Mouse (Mus musculus) layer of hippocampus, adult 2 months (tissue): ENCODE measurements around the gene Ap3s2. TPM values are rescaled to one million over a fixed set of nuclear protein-coding genes. Genes with fewer than 3 reads are reported as not detected.

Source experiments
- DNase-seq, 2 experiments: peaks; one replicate each; pipeline ENCODE4 v3.0.0; 2022; ENCODE audit warnings: low spot score in 2 of 2
- H3K27ac ChIP-seq: fragments of 200-600 bp; 2 replicates; pipeline ENCODE4 v1.8.1; 2022
- H3K4me3 ChIP-seq: fragments of 200-600 bp; 2 replicates; pipeline ENCODE4 v1.8.1; 2022; ENCODE audit warnings: mild to moderate bottlenecking
- CTCF ChIP-seq: fragments of 200-600 bp; conservative IDR thresholded peaks from 2 replicates; pipeline ENCODE4 v1.8.1; 2022; ENCODE audit warnings: antibody characterized with exemption, mild to moderate bottlenecking, moderate library complexity
- microRNA-seq, 2 experiments: library from miRNA; unstranded; fragments of <30 nt; microRNA quantifications; one replicate each; pipeline ENCODE4 v1.2.0; 2021
- total RNA-seq, 2 experiments: library from RNA; stranded (reverse); gene quantifications; 2 replicates each; pipeline ENCODE4 v1.2.3; 2021

The Ap3s2 gene
- total RNA-seq, 2 experiments from 2014 or later: 47.4 to 49.8 TPM

- no peak for TF ChIP-seq CTCF
- no peak overlapping the region for H3K27ac ChIP-seq
- no peak for DNase-seq
- no peak overlapping the region for H3K4me3 ChIP-seq
These were observed 72.7 kb downstream of the Ap3s2 start for GRCm38 (mm10) chr7:79847456-79848451.

GRCm38 (mm10) chr7:79846342-79846741 lies 74.1 kb downstream of the Ap3s2 start:
- DNase-seq: no peak
- no peak overlapping the region for H3K4me3 ChIP-seq
- H3K27ac ChIP-seq: no peak overlapping the region
- TF ChIP-seq CTCF: no peak

- no peak overlapping the region for H3K27ac ChIP-seq
- DNase-seq: no peak
- no peak overlapping the region for H3K4me3 ChIP-seq
- TF ChIP-seq CTCF: no peak
These were observed 76.2 kb downstream of the Ap3s2 start for GRCm38 (mm10) chr7:79844090-79844802.

- Histone ChIP-seq H3K27ac (no peak overlapping the region), H3K4me3 (no peak overlapping the region)
- TF ChIP-seq CTCF: no peak
- no peak for DNase-seq
These were observed 78.3 kb downstream of the Ap3s2 start for GRCm38 (mm10) chr7:79842163-79842562.

GRCm38 (mm10) chr7:79837247-79837646 lies 83.2 kb downstream of the Ap3s2 start:
- no peak for TF ChIP-seq CTCF
- no peak overlapping the region for H3K4me3 ChIP-seq
- no peak for DNase-seq
- H3K27ac ChIP-seq: no peak overlapping the region

GRCm38 (mm10) chr7:79835196-79835595 lies 85.3 kb downstream of the Ap3s2 start:
- DNase-seq: no peak
- Histone ChIP-seq H3K27ac (no peak overlapping the region), H3K4me3 (no peak overlapping the region)
- TF ChIP-seq CTCF: no peak

GRCm38 (mm10) chr7:79832980-79833379 lies 87.5 kb downstream of the Ap3s2 start:
- H3K27ac ChIP-seq: no peak overlapping the region
- no peak for DNase-seq
- TF ChIP-seq CTCF: no peak
- H3K4me3 ChIP-seq: no peak overlapping the region

GRCm38 (mm10) chr7:79831585-79831984 lies 88.9 kb downstream of the Ap3s2 start:
- DNase-seq: no peak
- Histone ChIP-seq H3K4me3 (no peak overlapping the region), H3K27ac (no peak overlapping the region)
- TF ChIP-seq CTCF: no peak

GRCm38 (mm10) chr7:79831145-79831544 lies 89.3 kb downstream of the Ap3s2 start:
- no peak for TF ChIP-seq CTCF
- no peak overlapping the region for H3K27ac ChIP-seq

GRCm38 (mm10) chr7:79828341-79828740 lies 92.1 kb downstream of the Ap3s2 start:
- no peak overlapping the region for H3K4me3 ChIP-seq

More at GRCm38 (mm10) chr7:79831145-79831544, 89.3 kb downstream of the Ap3s2 start:
- no peak for DNase-seq
- H3K4me3 ChIP-seq: no peak overlapping the region

More at GRCm38 (mm10) chr7:79828341-79828740, 92.1 kb downstream of the Ap3s2 start:
- H3K27ac ChIP-seq: no peak overlapping the region
- TF ChIP-seq CTCF: no peak
- no peak for DNase-seq

Small RNA genes lying within 50 kb of the gene (microRNA-seq; reads per million reads assigned to microRNA genes)
- 0 reads per million in 2 experiments for gene Gm24541

Other genes with a start within 250 kb of the Ap3s2 start
- gene Kif7, start 204.9 kb downstream of the Ap3s2 start, total RNA-seq: 1 to 10 TPM; 2.0 to 2.4 TPM
- gene Plin1, start 187.7 kb downstream of the Ap3s2 start, total RNA-seq: under 1 TPM; 0.26 to 0.27 TPM
- 10 to 100 TPM; 12.1 to 13.2 TPM for gene Pex11a, start 177.5 kb downstream of the Ap3s2 start, total RNA-seq
- gene Wdr93, start 177.5 kb downstream of the Ap3s2 start, total RNA-seq: under 1 TPM in 1 of 2 experiments, not detected in 1; 0.36 TPM
- under 1 TPM in 1 of 2 experiments, not detected in 1; 0.64 TPM for gene Mesp1, start 126.9 kb downstream of the Ap3s2 start, total RNA-seq
- gene Mesp2, start 109.9 kb downstream of the Ap3s2 start, total RNA-seq: 1 to 10 TPM; 1.4 to 2.1 TPM
- gene Anpep, start 59.6 kb downstream of the Ap3s2 start, total RNA-seq: 1 to 10 TPM; 3.3 to 4.7 TPM
- gene Arpin, start 14.7 kb upstream of the Ap3s2 start, total RNA-seq: 10 to 100 TPM; 13.4 TPM
- 10 to 100 TPM; 21.4 to 27.3 TPM for gene Zfp710, start 104.2 kb upstream of the Ap3s2 start, total RNA-seq
- gene Idh2, start 194.7 kb upstream of the Ap3s2 start, total RNA-seq: 10 to 100 TPM; 63.8 to 69.8 TPM